Mouse (Mus musculus) embryonic fibroblast, embryonic 13.5 days (primary cell): Measurements from ENCODE around the gene Nos3. TPM values are rescaled to one million over a fixed set of nuclear protein-coding genes. Genes with fewer than 3 reads are reported as not detected.

Source experiments
- H3K27ac ChIP-seq: 2 replicates; pipeline ENCODE4 v1.5.1; 2012; ENCODE audit warnings: low read length, control low read depth, inconsistent platforms; ENCODE audit not compliant: insufficient read depth
- H3K4me1 ChIP-seq: 2 replicates; pipeline ENCODE4 v1.6.1; 2011; ENCODE audit warnings: low read length; ENCODE audit not compliant: control insufficient read depth, insufficient read depth
- H3K4me3 ChIP-seq: 2 replicates; pipeline ENCODE4 v1.5.1; 2011; ENCODE audit warnings: mild to moderate bottlenecking, control low read depth, low read length; ENCODE audit not compliant: insufficient read depth
- CTCF ChIP-seq: IDR thresholded peaks from 2 replicates; pipeline ENCODE4 v1.5.1; 2011; ENCODE audit warnings: mild to moderate bottlenecking, control low read depth, low read length, moderate library complexity, borderline replicate concordance; ENCODE audit not compliant: insufficient read depth
- POLR2A ChIP-seq: IDR thresholded peaks from 2 replicates; pipeline ENCODE4 v1.6.1; 2011; ENCODE audit warnings: low read depth, mild to moderate bottlenecking, control low read depth, low read length, moderate library complexity
- polyA plus RNA-seq: library from polyadenylated mRNA; stranded (reverse); fragments of >200 nt; gene quantifications from 2 replicates; pipeline ENCODE4 v1.2.4, GENCODE M21; 2011; ENCODE audit warnings: low read depth; ENCODE audit not compliant: missing spikeins, insufficient read length

Nos3 gene
- polyA plus RNA-seq = 0.12 TPM in 1 of 2 replicates, not detected in the other

- no peak within 1 kb of the TSS for H3K27ac ChIP-seq
- H3K4me3 ChIP-seq = no peak within 1 kb of the TSS
Observed at GRCm38 (mm10) chr5:24364508-24364907, at the start of gene Nos3. Gene Nos3 (plus strand): TSS chr5:24364810.

DNA sequence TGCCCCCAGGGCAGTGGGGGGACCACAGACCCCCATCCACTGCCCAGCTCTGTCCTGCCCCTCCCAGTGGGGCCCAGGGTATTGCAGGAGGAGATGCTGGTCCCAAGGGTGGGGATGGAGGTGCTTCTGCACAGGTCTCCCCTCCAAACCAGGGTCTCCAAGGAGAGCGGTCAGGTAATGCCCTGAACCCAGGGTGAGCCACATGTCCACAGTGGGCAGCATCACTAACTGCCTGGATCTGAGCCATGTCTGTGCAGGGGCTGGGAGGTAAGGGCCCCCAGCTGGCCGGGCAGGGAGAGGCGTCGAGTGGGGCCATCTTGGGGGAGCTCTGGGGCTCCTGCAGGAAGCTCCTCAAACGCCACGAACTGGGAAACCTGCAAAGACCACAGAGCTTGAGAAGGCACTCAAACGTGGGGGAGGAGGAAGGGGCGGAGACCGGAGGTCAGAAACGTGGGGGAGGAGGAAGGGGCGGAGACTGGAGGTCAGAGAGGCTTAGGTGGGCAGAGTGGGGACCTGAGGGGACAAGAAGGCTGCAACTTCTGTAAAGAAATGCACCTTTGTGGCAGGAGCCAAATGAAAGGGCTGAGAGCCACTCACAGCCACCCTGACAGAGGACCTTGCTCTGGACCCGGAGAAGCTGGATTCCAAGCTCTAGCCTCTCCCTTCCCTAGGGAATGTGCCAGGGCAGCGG is 44.7 kb upstream of the Nos3 start:
- no peaks in the 10 kb centered on the region for H3K4me1 ChIP-seq
- H3K27ac ChIP-seq = no peak overlapping the region
- no peak overlapping the region for H3K4me3 ChIP-seq
- TF ChIP-seq CTCF = no peak
- no peak for TF ChIP-seq POLR2A

More at GRCm38 (mm10) chr5:24364508-24364907, at the start of gene Nos3:
- TF ChIP-seq CTCF = no peak
- no peak for TF ChIP-seq POLR2A
- peaks cover 5% of the 10 kb centered on the region; the same call in 1 of the 2 replicates for H3K4me1 ChIP-seq

GRCm38 (mm10) chr5:24320467-24320813 is 44.2 kb upstream of the Nos3 start:
- H3K27ac ChIP-seq = no peak overlapping the region
- H3K4me1 ChIP-seq = no peaks in the 10 kb centered on the region
- TF ChIP-seq CTCF (no peak), POLR2A (no peak)
- H3K4me3 ChIP-seq = no peak overlapping the region

GRCm38 (mm10) chr5:24320894-24321293 is 43.7 kb upstream of the Nos3 start:
- no peak for TF ChIP-seq CTCF
- no peak for TF ChIP-seq POLR2A
- Histone ChIP-seq H3K27ac (no peak overlapping the region), H3K4me3 (no peak overlapping the region), H3K4me1 (no peaks in the 10 kb centered on the region)

- no peak for TF ChIP-seq POLR2A
- no peak for TF ChIP-seq CTCF
- Histone ChIP-seq H3K27ac (no peak overlapping the region), H3K4me3 (no peak overlapping the region), H3K4me1 (no peaks in the 10 kb centered on the region)
Observed at GRCm38 (mm10) chr5:24321711-24322682, 42.6 kb upstream of the Nos3 start.

- Histone ChIP-seq H3K27ac (no peak overlapping the region), H3K4me3 (no peak overlapping the region), H3K4me1 (no peaks in the 10 kb centered on the region)
- TF ChIP-seq POLR2A (no peak), CTCF (no peak)
Observed at GRCm38 (mm10) chr5:24325251-24325650, 39.4 kb upstream of the Nos3 start.

DNA sequence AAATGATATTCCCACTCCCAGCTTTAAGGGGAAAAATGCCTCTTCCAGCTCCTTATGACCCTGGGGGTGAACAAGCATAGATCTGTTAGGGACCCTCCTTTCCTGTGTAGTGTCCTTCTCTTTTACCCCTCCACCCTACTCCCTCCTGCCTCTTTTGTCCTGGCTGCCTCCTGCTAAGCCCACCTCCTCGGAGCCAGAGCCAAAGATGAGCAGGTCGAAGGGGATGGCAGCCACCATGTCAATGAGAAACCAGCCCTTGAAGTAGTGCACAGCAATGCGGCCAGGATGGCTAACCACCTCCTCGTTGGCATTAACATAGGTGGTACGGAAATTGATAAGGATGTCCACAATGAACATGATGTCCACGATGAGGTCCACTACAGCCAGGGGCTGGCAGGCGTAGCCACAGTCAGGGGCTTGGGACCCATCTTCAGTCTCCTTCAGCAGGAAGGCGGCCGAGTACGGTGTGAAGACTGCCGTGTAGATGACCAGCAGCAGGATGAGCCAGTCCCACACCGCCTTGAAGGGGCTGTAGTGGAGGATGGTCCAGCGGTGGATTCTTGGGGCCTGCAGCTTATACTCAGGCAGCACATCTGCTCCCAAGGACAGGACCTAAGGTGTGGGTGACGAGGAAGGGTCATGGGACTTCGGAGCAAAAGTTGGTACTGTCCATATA is 38.3 kb upstream of the Nos3 start:
- no peak overlapping the region for H3K4me3 ChIP-seq
- H3K4me1 ChIP-seq = no peaks in the 10 kb centered on the region
- no peak overlapping the region for H3K27ac ChIP-seq
- TF ChIP-seq CTCF (no peak), POLR2A (no peak)

- TF ChIP-seq POLR2A (no peak), CTCF (no peak)
- no peak overlapping the region for H3K27ac ChIP-seq
- no peaks in the 10 kb centered on the region for H3K4me1 ChIP-seq
- H3K4me3 ChIP-seq = no peak overlapping the region
Observed at GRCm38 (mm10) chr5:24326842-24327417, 37.7 kb upstream of the Nos3 start.

GRCm38 (mm10) chr5:24328813-24329211 is 35.8 kb upstream of the Nos3 start:
- H3K27ac ChIP-seq = no peak overlapping the region
- TF ChIP-seq POLR2A (no peak), CTCF (no peak)
- peaks cover 2% of the 10 kb centered on the region; the same call in 1 of the 2 replicates for H3K4me1 ChIP-seq
- H3K4me3 ChIP-seq = no peak overlapping the region
